Mouse (Mus musculus) bone marrow macrophage, adult 2 months (primary cell): Measurements from ENCODE around the gene Lemd1. TPM values are rescaled to one million over a fixed set of nuclear protein-coding genes. Genes with fewer than 3 reads are reported as not detected.
A peak's percentile ranks its signal among the peaks of the same experiment; 100 is the strongest.

ENCODE experiments used
- H3K27ac ChIP-seq: 2 replicates; pipeline ENCODE4 v1.5.1; 2012; ENCODE audit warnings: low read depth, low read length; ENCODE audit not compliant: insufficient read depth
- H3K4me1 ChIP-seq: 2 replicates; pipeline ENCODE4 v1.6.1; 2012; ENCODE audit warnings: low read length; ENCODE audit not compliant: control insufficient read depth, insufficient read depth
- H3K4me3 ChIP-seq: 2 replicates; pipeline ENCODE4 v1.5.1; 2012; ENCODE audit warnings: mild to moderate bottlenecking, low read length, moderate library complexity; ENCODE audit not compliant: insufficient read depth
- CTCF ChIP-seq: IDR thresholded peaks from 2 replicates; pipeline ENCODE4 v1.5.1; 2012; ENCODE audit warnings: low read depth, mild to moderate bottlenecking, low read length, moderate library complexity
- POLR2A ChIP-seq: IDR thresholded peaks from 2 replicates; pipeline ENCODE4 v1.6.1; 2012; ENCODE audit warnings: mild to moderate bottlenecking, low read depth, low read length, borderline replicate concordance
- polyA plus RNA-seq: library from polyadenylated mRNA; stranded (reverse); fragments of >200 nt; gene quantifications from 2 replicates; pipeline ENCODE4 v1.2.4, GENCODE M21; 2012; ENCODE audit not compliant: missing spikeins, insufficient read depth, insufficient read length

The Lemd1 gene
- polyA plus RNA-seq = not detected in 2 replicates

DNA sequence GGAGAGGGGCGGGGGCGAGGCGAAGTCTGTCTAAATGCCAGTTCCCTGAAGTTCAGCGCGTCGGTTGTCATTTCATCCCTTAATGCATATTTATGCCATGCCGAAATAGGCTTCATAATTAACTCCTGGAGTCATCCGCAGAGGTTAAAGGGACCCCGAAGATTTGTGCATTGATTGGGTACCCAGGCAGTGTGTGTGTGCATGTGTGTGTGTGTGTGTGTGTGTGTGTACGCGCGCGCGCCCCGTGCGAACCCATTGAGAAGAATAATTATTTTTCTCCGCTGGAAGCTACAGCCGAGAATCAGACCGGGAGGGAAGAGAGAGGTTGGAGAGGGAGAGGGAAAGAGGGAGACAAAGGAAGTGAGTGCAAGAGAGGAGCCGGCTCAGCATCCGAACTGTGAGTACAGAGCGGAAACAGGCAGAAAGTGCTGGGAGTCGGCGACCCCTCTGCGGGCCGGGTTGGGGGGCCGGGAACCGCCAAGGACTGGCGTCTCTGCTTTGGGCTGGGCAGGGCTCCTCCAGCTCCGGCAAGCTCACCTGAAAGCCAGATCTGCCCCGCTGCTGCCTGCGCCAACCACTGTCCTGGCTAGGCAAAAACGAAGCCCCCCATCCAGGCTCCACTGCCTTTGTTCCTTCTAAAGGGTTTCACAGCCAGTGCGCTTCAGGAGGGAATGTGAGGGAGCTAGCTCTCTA lies at the start of gene Lemd1, which contains the start of gene AC124108.1:
Gene Lemd1 (plus strand): TSS at position 339 of the 693 bp plus-strand sequence.
Gene AC124108.1 (plus strand): TSS at position 365 of the 693 bp plus-strand sequence.
- TF ChIP-seq POLR2A = no peak

DNA sequence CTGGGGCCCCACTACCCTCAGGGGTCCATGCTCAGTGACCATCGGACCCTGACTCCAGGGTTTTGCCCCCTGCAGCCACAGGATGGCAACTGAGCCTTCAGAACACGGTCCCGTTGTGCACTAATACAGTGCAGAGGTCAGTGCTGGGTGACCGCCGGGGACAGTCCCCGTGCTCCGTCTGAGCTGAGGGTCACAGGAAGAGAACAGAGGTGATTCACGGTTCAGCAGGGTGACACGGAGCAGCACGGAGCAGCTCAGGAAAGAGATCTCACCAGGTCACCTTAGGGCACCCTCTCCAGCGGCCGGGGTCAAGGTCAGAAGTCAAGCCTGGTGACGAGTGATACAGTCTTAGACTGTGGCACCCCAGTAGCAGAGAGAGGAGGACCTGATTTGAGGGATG lies 49.5 kb upstream of the Lemd1 start:
- peaks cover 36% of the 10 kb centered on the region for H3K4me1 ChIP-seq
- no peak overlapping the region for H3K27ac ChIP-seq
- H3K4me3 ChIP-seq = no peak overlapping the region
- TF ChIP-seq CTCF = no peak
- TF ChIP-seq POLR2A = no peak

More for the DNA sequence above, at the start of gene Lemd1, which contains the start of gene AC124108.1:
- Histone ChIP-seq H3K27ac (no peak within 1 kb of the TSS), H3K4me1 (peaks cover 9% of the 10 kb centered on the region), H3K4me3 (peak within 1 kb of the TSS; percentile 52)

DNA sequence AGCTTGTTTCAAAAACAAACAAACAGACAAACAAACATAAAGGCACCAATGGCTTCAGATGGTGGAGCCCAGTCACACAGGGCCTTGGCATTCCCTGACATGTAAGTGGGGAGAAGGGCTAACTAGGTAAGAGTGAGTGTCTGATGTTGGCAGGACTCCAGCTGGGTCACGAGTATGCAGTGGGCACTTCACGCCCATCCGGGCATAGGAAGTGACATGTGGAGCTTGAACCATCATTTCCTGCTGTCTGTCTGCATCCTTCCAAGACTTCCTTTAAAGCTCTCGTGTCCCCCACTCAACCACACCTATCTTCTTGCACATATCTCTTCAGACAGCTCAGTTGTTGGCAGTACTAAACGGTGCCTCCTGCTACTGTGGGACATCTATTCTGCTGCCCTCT lies 48.2 kb upstream of the Lemd1 start:
- Histone ChIP-seq H3K4me3 (no peak overlapping the region), H3K4me1 (peaks cover 44% of the 10 kb centered on the region), H3K27ac (peak overlapping the region; percentile 48; the same call in 1 of the 2 replicates)
- TF ChIP-seq POLR2A = no peak
- no peak for TF ChIP-seq CTCF

DNA sequence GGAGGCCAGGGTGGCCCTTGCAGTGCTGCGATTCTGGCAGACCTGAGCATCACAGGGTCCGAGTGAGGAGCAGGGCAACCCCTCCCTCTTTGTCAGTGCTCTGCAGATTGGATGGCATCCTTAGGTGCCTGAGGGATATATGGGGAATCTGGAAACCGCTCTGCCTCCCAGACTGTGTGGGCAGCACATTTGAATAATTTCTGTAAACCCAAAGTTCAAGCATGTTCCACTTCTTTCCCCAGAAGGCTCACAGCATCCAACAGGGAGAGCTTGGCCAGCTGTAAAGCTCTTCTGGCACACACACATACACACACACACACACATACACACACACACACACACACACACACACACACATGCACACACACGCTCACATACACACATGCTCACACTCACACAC lies 47.5 kb upstream of the Lemd1 start:
- TF ChIP-seq POLR2A = no peak
- no peak for TF ChIP-seq CTCF
- Histone ChIP-seq H3K4me1 (peaks cover 44% of the 10 kb centered on the region), H3K27ac (no peak overlapping the region), H3K4me3 (no peak overlapping the region)

DNA sequence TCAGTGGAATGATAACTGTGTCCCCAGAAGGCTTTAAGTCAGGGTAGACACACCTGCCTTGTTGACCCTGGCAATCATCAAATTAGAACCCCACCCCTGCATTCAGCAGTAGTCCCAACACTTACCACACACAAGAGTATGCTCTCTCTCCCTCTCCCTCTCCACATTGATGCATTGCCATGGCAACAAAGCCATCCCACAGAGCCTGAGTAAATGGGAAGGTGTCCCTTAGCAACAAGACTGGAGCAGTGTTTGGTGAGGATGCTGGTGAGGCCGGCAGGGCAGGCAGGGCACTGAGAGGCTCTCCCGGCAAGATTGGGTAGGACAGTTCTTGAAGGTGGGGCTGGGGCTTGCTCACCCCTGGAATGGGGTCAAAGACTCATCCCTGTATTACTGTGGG lies 47.0 kb upstream of the Lemd1 start:
- Histone ChIP-seq H3K4me3 (no peak overlapping the region), H3K27ac (no peak overlapping the region), H3K4me1 (peaks cover 45% of the 10 kb centered on the region)
- TF ChIP-seq CTCF = no peak
- no peak for TF ChIP-seq POLR2A

DNA sequence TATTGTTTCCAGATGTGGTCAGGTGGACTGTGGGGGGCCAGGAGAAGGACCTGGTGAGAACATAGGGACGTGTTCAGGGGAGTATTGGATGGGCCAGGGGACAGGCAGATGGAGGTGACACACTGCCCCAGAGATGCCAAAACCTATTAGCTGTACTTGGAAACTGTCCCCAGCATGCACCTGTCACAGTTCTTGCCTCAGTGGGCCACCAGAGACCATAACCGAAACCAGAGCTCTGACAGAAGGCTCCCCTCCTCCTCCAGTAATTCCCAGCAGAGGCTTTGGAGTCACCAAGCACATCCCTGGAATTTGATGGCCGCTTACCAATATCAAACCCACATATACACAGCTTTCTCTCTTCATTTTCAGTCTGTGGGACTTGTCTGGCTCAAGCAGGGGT lies 46.4 kb upstream of the Lemd1 start:
- TF ChIP-seq CTCF = no peak
- no peak for TF ChIP-seq POLR2A
- H3K4me1 ChIP-seq = peaks cover 49% of the 10 kb centered on the region
- H3K27ac ChIP-seq = no peak overlapping the region
- no peak overlapping the region for H3K4me3 ChIP-seq

DNA sequence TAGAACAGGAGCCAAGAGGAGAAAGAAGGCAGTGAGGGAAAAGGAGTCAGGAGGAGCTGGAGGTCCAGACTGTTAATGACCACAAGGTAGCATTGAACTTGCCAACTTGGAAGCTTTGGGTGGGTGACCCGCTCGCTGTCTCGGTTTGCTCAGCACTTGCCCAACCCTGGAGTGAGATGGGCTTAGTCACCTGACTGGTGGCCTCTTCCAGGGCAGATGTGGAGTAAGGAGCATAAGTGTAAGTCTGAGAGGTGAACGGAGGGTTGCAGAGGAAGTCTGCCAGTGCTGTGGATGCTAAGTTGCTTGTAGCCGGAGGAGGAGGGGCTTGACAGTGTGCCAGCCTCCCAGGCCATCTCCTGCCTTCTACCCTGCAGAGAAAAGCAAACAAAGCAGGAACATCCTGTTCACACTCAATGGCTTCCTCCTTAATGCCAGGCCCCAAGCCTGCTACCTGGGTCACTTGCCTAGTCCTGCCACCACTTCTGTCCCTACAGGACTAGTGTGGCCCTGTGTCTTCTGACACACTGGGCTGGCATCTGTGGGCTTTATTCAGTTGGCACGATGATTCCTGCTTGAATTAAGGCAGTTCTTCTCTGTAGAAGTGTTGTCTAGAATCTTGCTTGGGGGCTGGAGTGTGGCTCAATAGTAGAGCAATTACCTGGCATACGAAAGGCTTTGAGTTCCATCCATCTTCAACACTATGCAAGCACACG lies 45.1 kb upstream of the Lemd1 start:
- H3K4me1 ChIP-seq = peaks cover 59% of the 10 kb centered on the region
- no peak overlapping the region for H3K4me3 ChIP-seq
- peak overlapping the region; percentile 63 for H3K27ac ChIP-seq
- no peak for TF ChIP-seq CTCF
- TF ChIP-seq POLR2A = no peak

DNA sequence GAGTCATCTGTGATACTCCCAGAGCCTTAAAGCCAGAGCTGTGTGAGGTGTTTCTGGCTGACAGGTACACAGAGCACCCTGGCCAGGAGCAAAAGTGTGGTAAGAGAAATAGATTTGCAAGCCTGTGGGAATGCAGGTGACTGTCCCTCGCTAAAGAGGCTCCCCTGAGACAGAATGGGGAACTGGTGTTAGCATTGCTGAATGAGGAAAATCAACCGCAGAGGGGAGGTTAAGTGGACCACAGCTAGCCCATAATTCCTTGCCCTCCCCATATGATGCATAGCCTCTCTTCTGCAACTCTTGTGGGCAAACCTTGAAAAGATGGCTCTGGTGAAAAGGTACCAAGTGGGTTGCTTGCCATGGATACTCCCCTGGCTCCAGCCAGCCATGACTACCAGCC lies 41.8 kb upstream of the Lemd1 start:
- Histone ChIP-seq H3K4me1 (peaks cover 51% of the 10 kb centered on the region), H3K4me3 (no peak overlapping the region), H3K27ac (peak overlapping the region; percentile 51; the same call in 1 of the 2 replicates)
- no peak for TF ChIP-seq POLR2A
- no peak for TF ChIP-seq CTCF

DNA sequence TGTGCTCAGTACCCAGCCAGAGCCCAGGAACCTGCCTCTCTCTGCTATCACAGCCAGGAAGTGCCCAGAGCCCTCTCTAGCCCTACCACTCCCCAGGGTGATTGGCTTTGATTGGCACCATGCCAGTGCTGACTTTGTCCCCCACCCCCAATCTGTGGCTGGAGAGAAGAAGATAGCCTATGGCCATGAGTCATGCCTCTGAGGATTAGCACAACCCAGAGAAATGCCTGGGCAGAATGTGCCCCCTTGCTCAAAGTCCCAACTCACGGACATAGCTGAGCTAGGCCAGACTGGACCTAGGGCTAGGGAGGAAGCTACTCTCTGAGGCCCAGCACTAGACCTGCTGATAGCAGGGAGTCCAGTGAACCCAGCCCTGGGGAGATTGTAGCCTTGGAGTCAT lies 41.1 kb upstream of the Lemd1 start:
- H3K4me1 ChIP-seq = peaks cover 49% of the 10 kb centered on the region
- H3K4me3 ChIP-seq = no peak overlapping the region
- TF ChIP-seq CTCF = no peak
- no peak for TF ChIP-seq POLR2A
- peak overlapping the region; percentile 51 for H3K27ac ChIP-seq
